Mouse (Mus musculus): ENCODE measurements around the gene Mgea5.

Mgea5 gene

GRCm38 (mm10) chr19:45748206-45748605, 35.4 kb downstream of the Mgea5 start:
- DNase-seq (ENCODE audit: low read depth, low spot score) = no peak

GRCm38 (mm10) chr19:45747028-45747867, 36.4 kb downstream of the Mgea5 start:
- DNase-seq (ENCODE audit: low read depth, low spot score) = peak; percentile 52

DNA sequence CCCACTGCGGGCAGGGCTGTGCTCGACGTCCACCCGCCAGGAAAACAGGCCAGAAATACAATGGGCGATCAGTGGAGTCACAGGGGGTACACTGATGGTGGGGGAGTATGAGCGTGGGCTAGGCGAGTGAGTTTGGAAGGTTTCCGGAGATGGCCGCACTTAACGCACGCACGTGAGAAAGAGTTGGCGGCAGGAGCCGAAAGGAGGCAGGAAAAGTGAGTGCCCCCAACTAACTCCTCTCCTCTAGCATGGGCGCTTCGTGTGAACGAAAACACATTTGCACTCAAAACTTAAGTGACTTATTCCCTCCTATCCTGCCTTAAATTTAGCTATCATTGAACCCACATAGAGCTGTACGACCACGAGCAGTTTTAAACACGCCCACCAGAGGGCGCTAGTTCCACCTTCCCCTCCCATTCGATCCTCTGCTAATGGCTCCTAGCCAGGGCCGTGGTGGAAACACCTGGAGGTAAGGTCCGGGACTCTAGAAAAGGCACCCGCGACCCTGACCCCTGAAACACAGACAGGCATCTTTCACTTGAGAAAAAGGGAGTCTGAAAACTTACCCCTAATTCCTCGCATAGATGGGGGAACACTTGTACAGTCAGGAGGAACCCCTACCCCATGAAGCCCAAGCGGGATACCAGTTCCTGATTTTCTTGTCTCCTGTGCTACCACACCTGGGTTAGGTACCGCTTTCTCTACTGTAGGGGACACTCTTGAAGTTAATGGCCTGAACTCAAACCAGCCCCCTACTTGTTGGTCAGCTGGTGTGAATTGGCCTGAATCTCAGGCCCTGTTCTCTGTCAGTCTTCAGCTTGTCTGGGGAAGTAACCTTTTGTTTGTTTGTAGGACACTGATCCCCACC, 37.2 kb downstream of the Mgea5 start:
- DNase-seq (ENCODE audit: low read depth, low spot score) = no peak

- DNase-seq (ENCODE audit: low read depth, low spot score) = no peak
These were observed 38.1 kb downstream of the Mgea5 start for GRCm38 (mm10) chr19:45745344-45746152.

DNA sequence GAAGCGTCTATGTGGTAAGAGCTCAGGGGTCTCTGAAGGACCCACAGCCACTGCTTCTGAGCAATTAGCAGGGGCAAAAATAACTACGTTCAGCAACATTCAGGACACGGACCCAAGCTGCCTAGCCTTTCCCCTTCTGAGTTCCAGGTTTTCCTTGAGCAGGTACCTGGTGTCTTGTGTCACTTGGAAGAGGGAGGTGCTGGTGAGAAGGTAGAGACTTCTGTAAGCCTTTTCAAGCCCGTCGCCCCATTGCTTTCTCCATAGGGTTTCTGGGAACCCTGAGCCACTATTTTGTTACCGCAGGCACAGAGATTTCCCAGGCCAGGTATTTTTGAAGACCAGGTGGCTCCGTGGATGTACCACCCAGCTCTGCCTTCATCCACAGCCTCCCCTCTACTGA, 40.0 kb downstream of the Mgea5 start:
- DNase-seq (ENCODE audit: low read depth, low spot score) = no peak

- DNase-seq (ENCODE audit: low read depth, low spot score) = no peak
These were observed 40.6 kb downstream of the Mgea5 start for GRCm38 (mm10) chr19:45742984-45743575.

GRCm38 (mm10) chr19:45742218-45742983, 41.2 kb downstream of the Mgea5 start, which contains the start of gene Fgf8:
Gene Fgf8 (minus strand): TSS chr19:45742915.
- no peak for DNase-seq (ENCODE audit: low read depth, low spot score)

DNA sequence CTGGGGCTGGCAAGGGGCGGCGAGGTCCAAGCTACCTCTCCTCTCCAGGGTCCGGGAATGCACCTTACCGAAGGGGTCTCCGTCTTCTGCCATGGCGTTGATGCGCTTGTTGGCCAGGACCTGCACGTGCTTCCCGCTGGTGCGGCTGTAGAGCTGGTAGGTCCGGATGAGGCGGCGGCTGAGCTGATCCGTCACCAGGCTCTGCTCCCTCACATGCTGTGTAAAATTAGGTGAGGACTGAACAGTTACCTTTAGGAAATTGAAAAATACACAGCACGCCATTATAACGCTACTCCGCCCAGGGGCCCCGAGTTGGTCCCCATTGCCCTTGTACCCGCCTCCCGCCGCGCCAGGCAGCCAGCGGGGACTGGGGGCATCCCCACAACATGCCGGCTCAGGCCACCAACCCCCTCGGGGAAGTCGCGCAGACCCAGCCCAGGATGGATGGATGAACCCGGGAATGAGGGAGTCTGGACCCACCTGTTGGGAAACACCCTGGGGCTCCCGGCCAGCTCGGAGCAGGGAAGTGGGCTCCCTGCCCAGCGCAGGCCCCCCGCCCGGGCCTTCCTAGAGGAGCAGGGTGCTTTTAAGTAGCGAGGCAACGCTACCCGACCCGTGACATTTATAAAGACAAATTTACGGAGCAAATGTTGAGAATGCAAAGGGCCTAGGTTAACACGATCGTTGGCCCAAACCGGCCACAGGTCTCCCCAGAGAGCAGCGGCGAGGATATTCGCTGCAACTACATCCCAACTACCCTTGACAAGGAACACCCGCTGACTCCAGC, 42.0 kb downstream of the Mgea5 start:
- DNase-seq (ENCODE audit: low read depth, low spot score) = no peak

DNA sequence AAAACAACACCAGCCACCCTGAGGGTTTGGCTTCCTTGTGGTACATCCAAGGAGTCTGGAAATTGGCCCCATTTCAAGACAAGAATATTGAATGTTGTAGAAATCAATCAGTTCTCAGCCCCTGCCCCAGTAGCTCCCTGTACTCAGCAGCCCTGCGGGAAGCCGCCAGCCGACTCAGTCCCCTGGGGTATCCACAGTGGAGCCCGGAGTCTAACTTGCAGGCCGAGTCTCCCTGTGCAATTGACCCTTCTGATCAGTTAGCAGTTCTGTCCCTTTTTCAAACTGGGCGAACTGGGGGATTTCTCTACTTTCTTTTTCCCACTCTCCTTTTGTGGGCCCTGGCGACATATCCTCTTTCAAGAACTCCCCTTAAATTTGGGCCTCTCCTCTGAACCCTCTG, 42.8 kb downstream of the Mgea5 start:
- no peak for DNase-seq (ENCODE audit: low read depth, low spot score)

GRCm38 (mm10) chr19:45740233-45740632, 43.4 kb downstream of the Mgea5 start:
- no peak for DNase-seq (ENCODE audit: low read depth, low spot score)

DNA sequence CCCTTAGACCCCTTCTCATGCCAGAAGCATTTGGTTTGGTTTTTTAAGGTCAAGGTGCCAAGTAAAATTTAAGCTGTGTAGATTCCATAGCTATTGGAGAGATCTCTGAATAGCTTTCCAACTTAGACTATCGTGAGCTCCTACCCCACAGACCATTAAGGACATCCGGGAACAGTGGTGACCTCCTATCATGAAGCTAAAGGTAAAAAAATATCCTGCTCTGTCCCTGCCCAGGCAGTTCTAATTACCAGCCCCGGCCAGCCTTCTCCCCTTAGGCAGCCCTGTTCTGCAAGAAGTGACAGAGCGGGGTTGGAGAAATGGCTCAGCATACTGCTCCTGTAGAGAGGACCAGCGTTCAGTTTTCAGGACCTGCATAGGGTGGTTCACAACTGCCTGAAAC, 45.1 kb downstream of the Mgea5 start:
- DNase-seq (ENCODE audit: low read depth, low spot score) = no peak

- no peak for DNase-seq (ENCODE audit: low read depth, low spot score)
These were observed 45.7 kb downstream of the Mgea5 start for GRCm38 (mm10) chr19:45737846-45738484.

DNA sequence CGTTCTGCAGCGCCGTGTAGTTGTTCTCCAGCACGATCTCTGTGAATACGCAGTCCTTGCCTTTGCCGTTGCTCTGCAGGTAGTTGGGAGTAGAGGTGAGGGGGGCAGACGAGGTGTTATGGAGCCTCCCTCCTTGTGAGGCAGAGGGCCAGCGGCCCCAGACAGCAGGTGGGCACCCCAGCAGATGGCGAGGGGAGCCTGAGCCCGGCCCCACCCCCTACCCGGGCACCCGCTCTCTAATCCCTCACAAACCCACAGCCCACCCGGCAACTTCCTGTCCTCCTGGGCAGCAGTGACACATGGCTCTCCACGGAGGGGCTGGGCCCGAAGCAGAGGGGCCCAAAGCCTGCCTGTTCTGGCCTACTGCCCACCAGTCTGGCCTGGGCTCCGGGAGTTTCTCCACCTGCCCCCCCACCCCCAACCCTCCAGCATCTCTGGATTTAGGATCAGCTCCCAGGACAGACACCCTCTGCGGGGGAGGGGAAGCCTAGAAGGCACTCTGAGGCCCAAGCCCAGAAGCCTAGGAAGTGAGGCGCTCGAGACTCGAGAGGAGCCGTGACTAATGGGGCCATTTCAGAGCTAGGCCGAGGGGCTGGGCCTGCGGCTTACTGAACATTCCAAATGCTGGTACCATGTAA, 46.3 kb downstream of the Mgea5 start:
- no peak for DNase-seq (ENCODE audit: low read depth, low spot score)

GRCm38 (mm10) chr19:45736855-45737207, 46.8 kb downstream of the Mgea5 start:
- DNase-seq (ENCODE audit: low read depth, low spot score) = no peak

GRCm38 (mm10) chr19:45736241-45736640, 47.4 kb downstream of the Mgea5 start:
- no peak for DNase-seq (ENCODE audit: low read depth, low spot score)

GRCm38 (mm10) chr19:45734762-45735161, 48.9 kb downstream of the Mgea5 start:
- DNase-seq (ENCODE audit: low read depth, low spot score) = no peak

- DNase-seq (ENCODE audit: low read depth, low spot score) = no peak
These were observed 49.4 kb downstream of the Mgea5 start for GRCm38 (mm10) chr19:45734191-45734590.

DNA sequence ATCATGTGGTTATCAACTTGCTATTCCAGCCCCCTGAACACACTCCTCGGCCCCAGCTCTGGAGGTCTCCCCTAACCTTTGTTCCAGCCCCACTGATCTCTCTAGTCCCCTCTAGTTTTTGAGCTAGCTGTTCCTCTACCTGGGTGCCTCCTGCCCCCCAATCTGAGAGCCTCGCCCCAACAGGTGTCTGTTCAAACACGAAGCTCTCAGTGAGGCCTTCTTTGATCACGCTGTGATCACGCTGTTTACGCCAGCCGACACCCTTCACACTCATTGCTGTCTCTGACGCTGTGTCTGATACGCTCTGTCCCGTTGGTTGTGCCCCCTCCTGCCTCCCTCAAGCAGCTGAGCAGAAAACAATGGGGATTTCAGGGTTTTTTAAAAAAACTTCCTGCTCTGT, 50.1 kb downstream of the Mgea5 start:
- DNase-seq (ENCODE audit: low read depth, low spot score) = no peak

- DNase-seq (ENCODE audit: low read depth, low spot score) = no peak
These were observed 52.0 kb downstream of the Mgea5 start for GRCm38 (mm10) chr19:45731658-45732057.

Data from brain, embryonic 18.5 days (tissue).